Mouse (Mus musculus) cerebellum, postnatal 25 days (tissue): Measurements from ENCODE around the gene Rem1.
A peak's percentile ranks its signal among the peaks of the same experiment; 100 is the strongest.

Experiments
- DNase-seq, 2 experiments: peaks; one replicate each; pipeline ENCODE4 v3.0.0; 2021; ENCODE audit warnings: mixed read lengths in 2 of 2

The Rem1 gene

GRCm38 (mm10) chr2:152626774-152627591 is at the start of gene Rem1:
Gene Rem1 (plus strand): TSS chr2:152626951.
- DNase-seq, result no peak

- no peak for DNase-seq
Measured at GRCm38 (mm10) chr2:152580107-152580506, 46.6 kb upstream of the Rem1 start, which contains the start of gene Defb19. Gene Defb19 (minus strand): TSS chr2:152580312.

GRCm38 (mm10) chr2:152580612-152581011 is 46.1 kb upstream of the Rem1 start:
- DNase-seq, result no peak

- peak in 1 of 2 experiments; percentile 19 for DNase-seq
Measured at GRCm38 (mm10) chr2:152586926-152587560, 39.7 kb upstream of the Rem1 start.

GRCm38 (mm10) chr2:152588450-152588849 is 38.3 kb upstream of the Rem1 start:
- no peak for DNase-seq

GRCm38 (mm10) chr2:152589021-152589420 is 37.7 kb upstream of the Rem1 start:
- DNase-seq, result no peak

- no peak for DNase-seq
Measured at GRCm38 (mm10) chr2:152599299-152599698, 27.5 kb upstream of the Rem1 start, which contains the start of gene Defb45. Gene Defb45 (minus strand): TSS chr2:152599399.

GRCm38 (mm10) chr2:152600076-152600475 is 26.7 kb upstream of the Rem1 start:
- DNase-seq, result no peak

GRCm38 (mm10) chr2:152601275-152601960 is 25.3 kb upstream of the Rem1 start:
- DNase-seq, result no peak

- peak in 1 of 2 experiments; percentile 35 for DNase-seq
Measured at GRCm38 (mm10) chr2:152604057-152604456, 22.7 kb upstream of the Rem1 start, which contains the start of gene Defb36. Gene Defb36 (plus strand): TSS chr2:152604327.

- no peak for DNase-seq
Measured at GRCm38 (mm10) chr2:152607746-152608145, 19.0 kb upstream of the Rem1 start.

GRCm38 (mm10) chr2:152608719-152609118 is 18.0 kb upstream of the Rem1 start:
- no peak for DNase-seq

- no peak for DNase-seq
Measured at GRCm38 (mm10) chr2:152612193-152612592, 14.6 kb upstream of the Rem1 start.

GRCm38 (mm10) chr2:152615563-152615962 is 11.2 kb upstream of the Rem1 start:
- DNase-seq, result peak; percentile 18 to 46

GRCm38 (mm10) chr2:152616470-152616869 is 10.3 kb upstream of the Rem1 start:
- DNase-seq, result no peak

- no peak for DNase-seq
Measured at GRCm38 (mm10) chr2:152617374-152617773, 9.4 kb upstream of the Rem1 start.

- DNase-seq, result no peak
Measured at GRCm38 (mm10) chr2:152620367-152621134, 6.2 kb upstream of the Rem1 start.

- no peak for DNase-seq
Measured at GRCm38 (mm10) chr2:152622151-152622550, 4.6 kb upstream of the Rem1 start.

GRCm38 (mm10) chr2:152622953-152623352 is 3.8 kb upstream of the Rem1 start, which contains the start of gene Defb25:
Gene Defb25 (minus strand): TSS chr2:152623053.
- DNase-seq, result no peak

GRCm38 (mm10) chr2:152624566-152624965 is 2.2 kb upstream of the Rem1 start:
- DNase-seq, result no peak

GRCm38 (mm10) chr2:152625256-152625655 is 1.5 kb upstream of the Rem1 start:
- DNase-seq, result no peak

GRCm38 (mm10) chr2:152628066-152628465 is 1.3 kb downstream of the Rem1 start:
- DNase-seq, result no peak
